Mouse (Mus musculus) c-Kit-positive CD71-positive TER-119-negative erythroid progenitor cells, embryonic 14.5 days (primary cell): ENCODE data around the gene Rilpl1.
A peak's percentile ranks its signal among the peaks of the same experiment; 100 is the strongest.
"Not testable (repeated sequence)": the region's sequence is repeated elsewhere in the genome, so short reads cannot be mapped to it uniquely, and the experiment has no call there.

ENCODE experiments used
- DNase-seq: peaks from one replicate; pipeline ENCODE4 v3.0.0-alpha.2; 2013; ENCODE audit warnings: low read depth

The Rilpl1 gene

DNA sequence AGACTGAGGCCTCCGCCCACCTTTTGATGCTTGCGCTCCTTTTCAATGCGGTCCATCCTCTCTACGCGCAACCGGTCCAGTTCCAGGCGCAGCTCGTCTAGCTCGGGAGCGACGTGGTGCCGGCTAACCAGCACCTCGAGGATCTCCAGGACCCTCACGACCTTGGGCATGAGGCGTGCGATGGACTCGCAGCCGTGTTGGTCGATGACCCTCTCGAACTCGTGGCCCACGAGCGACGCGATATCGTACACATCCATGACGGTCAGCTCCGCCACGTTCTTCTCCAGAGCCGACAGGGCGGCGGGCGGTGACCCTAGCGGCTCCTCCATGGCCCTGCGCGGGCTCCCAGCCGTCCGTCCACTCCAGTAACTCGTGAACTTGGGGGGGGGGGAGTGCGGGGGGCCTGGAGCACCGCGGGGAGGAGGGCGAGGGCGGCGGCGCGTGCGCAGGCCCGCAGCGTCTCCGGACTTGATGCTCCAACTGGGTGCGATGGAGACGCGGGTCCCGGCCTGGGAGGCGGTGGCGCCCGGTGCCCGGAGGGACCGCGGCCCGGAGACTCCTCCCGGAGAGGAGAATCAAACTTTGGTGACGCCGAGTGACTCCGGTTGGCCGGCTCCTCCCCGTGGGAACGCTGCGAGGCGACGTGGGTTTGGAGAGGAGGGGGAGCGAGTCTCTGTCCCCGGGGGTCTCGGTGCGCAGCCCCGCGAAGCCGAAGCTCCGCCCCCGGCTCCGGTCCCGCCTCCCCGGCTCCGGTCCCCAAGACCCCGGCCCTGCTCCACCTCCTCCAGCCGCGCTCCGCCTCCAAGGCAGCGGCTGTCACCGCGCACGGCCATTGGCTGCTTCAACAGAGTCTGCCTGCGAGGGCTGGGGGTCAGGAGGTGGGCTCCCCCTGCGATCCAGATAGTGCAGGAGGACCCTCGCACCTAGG is at the start of gene Rilpl1:
Gene Rilpl1 (minus strand): TSS at position 737 of the 928 bp plus-strand sequence.
- DNase-seq, result no peak

DNA sequence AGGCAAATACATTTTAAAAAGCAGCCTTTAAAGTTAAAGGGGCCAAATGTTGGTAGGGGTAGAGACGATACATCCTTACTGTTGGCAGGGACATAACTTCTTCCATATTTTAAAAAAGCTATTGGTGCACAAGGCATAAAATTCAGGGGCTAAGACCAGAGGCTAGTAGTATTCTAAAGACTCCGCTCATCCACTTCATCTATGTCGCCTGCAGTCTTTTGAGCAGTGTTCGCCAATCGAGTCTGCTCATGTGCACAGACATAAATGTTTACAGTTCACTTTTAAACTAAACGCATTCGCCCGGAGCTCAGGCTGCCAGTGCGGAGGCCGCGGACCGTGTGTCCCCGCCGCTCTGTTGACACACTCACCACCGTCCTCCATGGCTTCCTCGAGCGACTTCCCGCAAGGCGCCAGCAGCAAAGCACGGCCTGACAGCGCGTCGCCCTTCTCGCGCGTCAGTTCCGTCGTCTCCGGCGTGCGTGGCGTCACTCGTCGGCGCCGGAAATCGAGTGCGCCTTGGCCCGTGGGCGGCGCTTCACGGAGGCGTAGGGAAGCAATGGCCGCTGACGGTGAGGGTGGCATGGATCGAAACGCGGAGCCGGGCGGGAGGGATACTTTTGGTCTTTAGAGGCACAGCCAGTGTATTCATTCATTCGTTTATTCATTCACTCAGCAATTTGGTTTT is 47.6 kb upstream of the Rilpl1 start, which contains the start of the genes Eif2b1 and Gtf2h3:
Gene Eif2b1 (minus strand): TSS at position 499 of the 685 bp plus-strand sequence.
Gene Gtf2h3 (plus strand): TSS at position 508 of the 685 bp plus-strand sequence.
- peak; percentile 94 for DNase-seq

DNA sequence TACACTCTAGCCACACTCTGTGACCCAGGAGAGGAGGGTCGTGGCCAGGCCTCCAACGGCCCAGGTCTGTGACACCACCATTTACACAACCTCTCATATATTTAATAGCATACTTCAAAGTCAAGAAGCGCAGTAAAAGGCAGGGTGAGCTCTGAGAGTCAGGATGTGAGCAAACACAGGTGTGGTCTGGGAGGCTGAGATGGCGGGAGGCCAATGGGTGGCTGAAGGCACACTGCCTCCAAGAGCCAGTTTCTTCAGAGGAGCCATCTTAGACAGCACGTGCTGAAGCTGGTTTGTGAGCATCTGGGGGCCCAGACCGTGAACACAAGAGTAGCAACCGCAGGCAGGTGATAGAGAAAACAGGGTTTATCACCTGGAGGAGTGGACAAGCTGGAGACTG is 44.3 kb upstream of the Rilpl1 start:
- DNase-seq, result no peak

DNA sequence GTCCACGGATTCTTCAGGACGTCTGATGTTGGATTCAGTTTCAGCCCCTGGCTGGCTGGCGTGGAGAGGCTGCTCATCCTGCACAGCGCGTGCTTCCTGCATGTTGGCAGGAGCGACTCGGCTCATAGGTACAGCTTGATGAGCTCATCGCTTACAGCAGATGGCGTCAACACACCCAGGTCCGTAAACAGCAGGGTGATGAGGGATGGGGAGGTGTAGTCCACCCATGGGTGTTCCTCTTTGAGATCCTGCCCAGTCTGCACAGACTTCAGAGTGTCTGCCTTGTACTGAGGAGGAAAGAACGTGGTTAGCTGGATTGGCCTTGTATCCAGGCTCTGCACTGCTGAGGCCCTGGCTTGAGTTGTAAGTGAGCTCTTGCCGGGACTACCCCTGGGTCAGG is 39.9 kb upstream of the Rilpl1 start:
- no peak for DNase-seq

DNA sequence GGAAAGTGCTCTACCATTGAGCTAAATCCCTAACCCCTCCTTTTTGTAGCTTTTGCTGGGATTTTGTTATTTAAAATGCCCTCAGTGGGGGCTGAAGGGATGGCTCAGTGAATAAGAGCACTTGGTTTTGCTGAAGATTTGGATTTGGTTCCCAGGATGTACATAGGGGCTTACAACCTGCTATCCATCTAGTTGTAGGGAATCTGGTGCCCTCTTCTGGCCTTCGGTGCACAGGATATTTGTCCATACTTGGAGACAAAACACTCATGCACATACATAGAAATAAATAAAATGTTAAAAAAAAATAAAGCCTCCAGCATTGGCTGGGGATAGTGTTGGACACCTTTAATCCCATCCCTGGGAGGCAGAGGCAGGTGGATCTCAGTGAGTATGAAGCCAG is 24.0 kb upstream of the Rilpl1 start:
- no peak for DNase-seq

DNA sequence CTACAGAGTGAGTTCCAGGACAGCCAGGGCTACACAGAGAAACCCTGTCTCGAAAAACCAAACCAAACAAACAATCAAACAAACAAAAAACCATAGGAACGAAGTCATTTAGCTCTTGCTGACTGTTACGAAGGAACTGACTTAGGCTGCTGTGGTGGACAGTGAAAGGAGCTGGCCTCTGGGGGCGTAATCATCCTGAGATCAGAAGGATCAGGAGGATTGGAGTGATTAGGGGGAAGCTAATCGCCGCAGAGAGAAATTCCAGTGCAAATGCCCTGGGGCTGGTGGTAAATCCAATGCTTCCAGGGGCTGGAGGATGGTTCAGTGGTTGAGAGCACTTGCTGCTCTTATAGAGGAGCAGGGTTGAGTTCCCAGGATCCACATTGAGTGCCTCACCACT is 22.4 kb upstream of the Rilpl1 start:
- DNase-seq, result no peak

DNA sequence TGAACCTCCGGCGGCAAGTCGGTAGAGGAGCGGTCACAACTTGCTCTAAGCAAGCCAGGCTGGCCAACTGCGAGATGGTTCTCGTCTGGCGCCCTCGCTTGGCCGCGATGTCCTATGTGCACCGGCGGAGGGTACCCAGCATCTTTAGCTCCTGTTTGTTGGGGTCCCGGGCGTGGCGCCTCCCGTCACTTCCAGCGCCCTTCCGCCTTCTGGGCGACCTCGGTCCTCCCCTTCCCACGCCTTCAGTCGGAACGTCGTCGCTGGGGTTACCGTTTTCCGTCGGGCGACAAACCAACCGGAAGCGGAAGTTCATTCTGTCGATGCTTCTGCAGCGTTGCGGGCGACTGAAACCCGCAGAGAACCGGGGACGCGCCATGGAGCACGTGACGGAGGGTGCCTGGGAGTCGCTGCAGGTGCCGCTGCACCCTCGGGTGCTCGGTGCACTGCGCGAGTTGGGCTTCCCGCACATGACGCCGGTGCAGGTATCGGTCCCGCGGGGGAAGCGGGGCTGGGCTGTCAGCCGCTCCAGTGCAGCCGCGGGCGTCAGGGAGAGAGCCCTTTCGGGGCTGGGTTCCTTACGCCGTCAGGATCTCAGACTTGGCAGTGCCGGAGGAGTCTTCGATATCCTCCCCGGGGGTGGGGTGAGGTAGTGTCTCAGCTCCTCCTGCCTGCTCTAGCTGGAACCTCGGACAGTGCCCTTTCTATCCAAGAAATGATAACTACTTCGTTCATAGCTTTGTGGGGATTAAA is 21.5 kb upstream of the Rilpl1 start, which contains the start of gene Ddx55:
Gene Ddx55 (plus strand): TSS at position 307 of the 750 bp plus-strand sequence.
- peak; percentile 90 for DNase-seq

DNA sequence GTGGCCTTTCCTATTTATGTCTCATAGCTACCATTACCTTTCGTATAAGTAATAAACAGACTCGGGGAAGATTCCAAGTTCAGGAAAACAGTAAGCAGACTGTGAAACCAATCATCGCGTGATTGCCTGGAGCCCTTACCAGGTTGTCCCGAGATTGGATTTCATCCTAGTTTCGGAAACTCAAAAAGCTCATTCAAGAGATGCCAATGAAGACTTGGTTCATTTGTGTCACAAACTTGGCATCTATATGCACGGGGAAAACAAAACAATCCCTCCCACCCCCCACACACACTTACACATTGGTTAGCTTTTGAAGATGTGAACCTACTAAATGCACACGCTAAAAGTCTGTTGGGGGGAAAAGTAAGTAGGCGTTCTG is 20.9 kb upstream of the Rilpl1 start:
- no peak for DNase-seq

DNA sequence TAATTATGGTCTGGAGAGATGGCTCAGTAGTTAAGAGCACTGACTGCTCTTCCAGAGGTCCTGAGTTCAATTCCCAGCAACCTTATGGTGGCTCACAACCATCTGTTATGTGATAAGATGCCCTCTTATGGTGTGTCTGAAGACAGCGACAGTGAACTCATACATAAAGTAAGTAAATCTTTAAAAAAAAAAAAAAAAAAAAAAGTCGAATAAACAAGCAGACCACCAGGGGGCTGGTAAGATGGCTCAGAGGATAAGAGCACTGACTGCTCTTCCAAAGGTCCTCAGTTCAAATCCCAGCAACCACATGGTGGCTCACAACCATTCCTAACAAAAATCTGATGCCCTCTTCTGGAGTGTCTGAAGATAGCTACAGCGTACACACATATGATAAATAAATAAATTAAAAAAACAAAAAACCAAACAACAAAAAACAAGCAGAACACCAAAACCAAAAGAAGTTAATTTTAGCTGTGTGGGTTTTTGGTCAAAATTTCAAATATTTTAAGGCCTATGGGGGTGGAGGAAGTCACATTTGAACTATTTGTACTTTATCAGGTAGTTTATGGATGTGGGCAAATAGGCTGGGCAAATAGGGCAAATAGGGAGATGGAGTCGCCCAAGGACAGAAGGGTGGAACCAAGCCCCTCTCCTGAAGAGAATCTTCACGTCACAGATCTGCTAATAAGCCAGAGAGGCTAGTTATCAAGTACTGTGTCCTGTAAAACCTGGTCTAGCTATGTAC is 20.3 kb upstream of the Rilpl1 start:
- not testable (repeated sequence) for DNase-seq

DNA sequence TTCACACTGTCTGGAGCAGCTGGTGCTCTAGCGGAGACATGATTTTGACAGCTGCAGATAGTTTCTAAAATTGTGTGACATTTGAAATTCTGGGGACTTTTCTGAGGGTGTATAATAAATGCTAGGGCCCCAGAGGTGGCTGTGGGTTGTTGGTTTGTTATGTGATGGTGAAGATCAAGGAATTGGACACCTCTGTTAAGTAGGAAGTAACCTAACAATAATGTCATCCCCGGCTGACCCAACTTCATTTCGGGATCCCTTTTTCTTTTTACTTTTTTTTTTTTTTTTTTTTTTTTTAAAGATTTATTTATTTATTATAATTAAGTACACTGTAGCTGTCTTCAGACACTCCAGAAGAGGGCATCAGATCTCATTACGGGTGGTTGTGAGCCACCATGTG is 19.5 kb upstream of the Rilpl1 start:
- not testable (repeated sequence) for DNase-seq

DNA sequence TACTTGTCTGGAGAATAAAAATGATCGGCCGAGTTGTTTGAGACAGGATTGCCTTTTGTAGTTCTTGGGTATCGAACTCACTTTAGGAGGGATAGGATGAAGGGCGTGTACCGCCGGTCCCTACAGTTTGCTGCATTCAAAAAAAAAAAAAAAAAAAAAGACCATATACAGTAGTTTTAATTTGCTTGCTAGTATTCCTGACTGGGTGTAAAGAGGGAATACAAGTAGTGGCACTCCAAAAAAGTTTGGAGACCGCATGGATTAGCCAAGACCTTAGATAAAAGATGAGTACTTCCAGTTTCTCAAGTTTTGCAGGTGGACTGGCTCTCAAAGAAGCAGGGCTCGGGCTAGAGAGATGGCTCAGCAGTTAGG is 10.4 kb upstream of the Rilpl1 start:
- DNase-seq, result no peak

DNA sequence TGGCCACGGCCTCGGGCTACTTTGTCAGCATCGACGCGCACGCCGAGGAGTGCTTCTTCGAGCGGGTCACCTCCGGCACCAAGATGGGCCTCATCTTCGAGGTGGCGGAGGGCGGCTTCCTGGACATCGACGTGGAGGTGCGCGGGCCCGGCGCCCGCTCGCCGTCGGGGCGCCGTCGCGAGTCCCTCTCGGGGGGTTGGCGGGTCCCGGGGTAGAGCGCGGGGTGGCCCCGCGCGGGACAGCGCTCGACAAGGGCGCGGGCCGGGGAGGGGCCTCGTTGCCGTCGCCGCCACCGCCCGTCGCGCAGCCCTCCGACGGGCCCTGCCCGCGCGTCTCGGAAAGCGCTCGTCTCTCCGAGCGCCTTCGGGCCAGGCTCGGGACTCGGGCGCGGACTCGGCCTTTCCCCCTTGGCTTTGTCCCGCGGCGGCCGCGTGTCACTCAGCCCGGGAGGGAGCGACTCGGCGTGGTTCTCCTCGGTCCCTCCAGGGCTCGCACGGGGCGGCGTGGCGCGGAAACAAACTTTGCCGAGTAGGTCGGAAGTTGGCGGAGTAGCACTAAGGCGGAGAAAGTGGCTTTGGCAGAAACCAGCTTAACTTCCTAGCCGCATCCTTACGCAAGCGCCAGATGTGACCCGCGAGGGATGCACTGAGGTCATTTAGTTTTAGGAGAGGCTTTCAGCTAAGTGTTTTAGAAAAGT is 9.9 kb upstream of the Rilpl1 start:
- DNase-seq, result no peak

DNA sequence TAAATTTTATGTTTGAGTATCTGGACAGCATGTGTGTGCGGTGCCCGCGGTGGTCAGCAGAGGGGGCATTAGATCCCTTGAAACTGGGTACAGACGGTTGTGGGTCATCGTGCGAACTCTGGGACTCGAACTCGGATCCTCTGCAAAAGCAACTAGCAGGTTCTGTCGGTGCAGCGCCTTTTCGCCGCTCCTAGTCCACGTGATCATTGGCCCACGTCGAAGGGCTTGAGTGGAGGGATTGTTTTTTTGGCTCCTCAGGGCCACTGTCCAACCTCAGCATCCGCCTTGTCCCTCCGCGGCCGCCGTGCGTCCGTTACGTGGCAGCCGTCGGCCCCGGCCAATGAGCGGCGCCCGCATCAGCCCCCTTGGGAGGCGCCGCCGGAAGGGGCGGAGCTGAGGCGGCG is 9.2 kb upstream of the Rilpl1 start, which contains the start of gene Tmed2:
Gene Tmed2 (plus strand): TSS at position 313 of the 404 bp plus-strand sequence.
- peak; percentile 91 for DNase-seq

DNA sequence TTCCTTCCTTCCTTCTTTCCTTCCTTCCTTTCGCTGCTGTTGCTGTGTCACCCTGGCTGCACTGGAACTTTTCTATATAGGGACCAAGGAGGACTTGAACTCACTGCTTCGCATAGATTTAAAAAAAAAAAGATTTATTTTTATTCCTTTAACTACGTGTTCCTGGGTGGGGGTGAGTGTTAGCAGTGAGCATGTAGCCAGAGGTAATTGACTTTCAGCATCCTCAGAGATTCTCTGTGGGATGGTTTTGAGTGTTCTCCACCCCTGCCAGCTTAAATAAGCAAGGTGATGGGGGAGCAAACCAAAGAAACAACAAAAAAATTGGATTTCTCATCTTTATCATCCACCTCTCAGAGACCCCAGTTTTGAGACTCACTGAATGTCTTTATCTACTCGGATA is 8.7 kb upstream of the Rilpl1 start:
- DNase-seq, result no peak

DNA sequence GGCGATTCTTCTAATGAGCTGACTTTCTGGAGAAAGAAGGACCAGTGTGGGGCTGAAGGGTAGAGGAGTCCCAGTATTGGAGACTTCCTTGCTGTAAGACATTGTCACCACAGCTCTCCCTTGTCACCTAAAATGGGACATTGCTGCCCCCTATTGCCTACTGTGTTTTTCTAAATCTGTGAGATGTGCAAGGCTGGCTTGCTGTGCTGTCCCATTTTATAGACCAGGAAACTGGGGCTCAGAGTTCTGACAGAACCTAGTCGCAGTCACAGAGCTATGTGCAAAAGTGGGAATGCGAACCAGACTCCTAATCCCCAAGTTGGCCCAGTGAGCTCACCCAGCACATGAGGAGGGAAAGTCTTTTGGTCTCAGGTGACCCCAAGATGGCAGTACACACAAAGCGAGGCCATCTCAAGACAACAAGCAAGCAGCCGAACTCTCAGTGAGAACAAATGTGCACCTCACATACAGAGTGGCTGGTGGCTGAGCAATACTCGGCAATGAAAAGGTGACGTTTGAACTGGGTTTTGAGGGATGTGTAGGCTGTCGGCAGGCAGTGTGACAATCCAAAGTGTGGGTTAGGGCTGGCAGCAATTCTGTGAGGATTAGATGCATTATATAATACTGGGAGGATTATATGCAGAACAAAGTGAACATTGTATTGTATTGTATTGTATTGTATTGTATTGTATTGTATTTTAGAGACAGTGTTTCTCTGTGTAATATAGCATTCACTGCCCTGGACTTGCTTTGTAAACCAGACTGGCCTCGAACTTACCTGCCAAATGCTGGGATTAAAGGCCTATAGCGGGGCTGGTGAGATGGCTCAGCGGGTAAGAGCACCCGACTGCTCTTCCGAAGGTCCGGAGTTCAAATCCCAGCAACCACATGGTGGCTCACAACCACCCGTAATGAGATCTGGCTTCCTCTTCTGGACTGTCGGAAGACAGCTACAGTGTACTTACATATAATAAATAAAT is 7.9 kb upstream of the Rilpl1 start:
- DNase-seq, result peak; percentile 65

DNA sequence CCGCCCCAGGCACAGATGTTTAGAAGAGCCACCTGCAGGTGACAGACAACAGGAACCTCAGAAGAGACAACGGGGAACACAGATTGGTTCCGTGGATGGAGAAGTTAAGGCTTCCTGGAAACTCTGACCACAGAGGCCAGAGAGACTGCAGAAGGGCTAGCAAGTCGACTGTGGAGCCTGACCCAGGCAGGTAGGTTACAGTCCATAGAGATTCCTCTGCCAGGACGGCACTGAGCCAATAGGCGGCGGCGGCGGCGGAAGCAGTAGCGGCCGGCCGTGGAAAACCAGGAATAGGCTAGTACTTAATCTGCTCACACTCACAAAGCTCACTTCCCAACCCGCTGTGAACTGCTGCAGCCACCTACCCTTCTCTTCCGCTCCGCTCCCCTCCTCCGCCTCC is 5.6 kb upstream of the Rilpl1 start:
- DNase-seq, result no peak

DNA sequence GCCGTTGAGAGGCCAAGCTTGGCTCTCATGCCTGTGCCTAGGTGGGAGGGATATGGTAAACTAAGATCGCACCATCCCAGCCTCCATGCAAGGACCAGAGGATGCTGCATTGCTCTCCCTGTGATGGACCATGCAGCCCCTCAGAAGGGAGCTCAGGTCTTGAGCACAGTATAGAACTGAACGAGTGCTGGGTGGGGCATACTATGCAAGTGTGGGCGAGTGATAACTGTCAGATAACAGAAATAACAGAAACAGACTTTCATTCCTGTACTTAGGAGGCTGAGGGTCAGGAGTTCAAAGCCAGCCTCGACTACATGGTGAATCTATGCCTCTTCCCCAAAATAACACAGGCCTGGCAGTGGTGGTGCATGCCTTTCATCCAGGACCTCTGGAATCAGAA is 3.8 kb upstream of the Rilpl1 start:
- DNase-seq, result no peak

DNA sequence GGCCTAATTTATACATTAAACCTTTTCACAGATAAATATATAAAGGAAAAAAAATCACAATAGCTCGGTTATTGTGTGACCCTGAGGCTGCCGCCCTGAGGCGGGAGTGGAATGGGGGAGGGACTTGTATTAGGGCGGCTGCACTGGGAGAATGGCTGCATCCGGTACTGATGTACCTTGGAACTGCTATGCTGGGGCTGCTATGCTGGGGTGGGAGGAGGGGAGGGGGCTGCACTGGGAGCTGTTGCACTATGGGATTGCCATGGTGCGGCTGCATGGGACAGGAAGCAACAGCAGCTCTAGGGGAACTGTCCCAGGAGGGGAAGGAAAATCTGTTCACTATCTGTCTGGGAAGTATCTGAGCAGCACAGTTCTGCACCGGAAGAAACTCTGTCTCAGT is 1.3 kb upstream of the Rilpl1 start:
- DNase-seq, result no peak

DNA sequence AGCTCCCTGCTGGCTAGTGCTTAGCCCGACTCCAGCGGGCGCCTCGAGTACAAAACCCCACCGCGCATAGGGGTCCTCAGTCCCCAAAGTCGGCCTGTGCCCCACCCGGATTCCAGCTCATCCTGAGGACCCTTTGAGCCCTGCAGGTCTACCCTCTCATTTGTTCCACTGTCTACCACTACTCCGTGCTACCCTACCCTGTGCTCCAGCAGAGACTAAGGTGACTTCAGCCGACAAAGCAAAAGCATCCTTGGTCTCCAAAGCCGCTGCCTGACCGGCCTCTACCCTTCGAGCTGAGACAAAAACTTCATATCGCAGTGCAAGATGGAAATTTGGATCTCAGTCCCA is 366 bp upstream of the Rilpl1 start:
- no peak for DNase-seq

DNA sequence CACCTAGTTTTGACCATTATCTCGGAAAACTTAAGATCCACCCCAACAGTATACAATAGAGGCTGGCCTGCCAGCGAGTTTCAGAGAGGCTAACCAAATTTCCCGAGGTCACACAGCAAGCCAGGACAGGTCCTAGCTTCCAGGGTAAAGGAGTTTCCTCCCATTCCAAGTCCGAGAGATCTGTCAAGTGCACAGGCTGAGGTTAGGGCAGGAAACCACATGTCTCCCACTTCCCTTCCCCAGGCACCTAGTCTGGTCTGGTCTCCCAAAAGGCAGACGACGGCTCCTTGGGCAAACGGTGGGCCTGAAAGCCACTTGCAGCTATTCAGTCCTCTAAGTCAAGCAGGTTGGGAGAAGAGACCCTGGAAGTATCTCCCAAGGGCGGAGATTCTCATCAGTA is 1.5 kb downstream of the Rilpl1 start:
- DNase-seq, result no peak
